Mouse (Mus musculus) frontal cortex, postnatal 36 days (tissue): ENCODE results near the gene Adap1.

Experiments used
- DNase-seq, 2 experiments: peaks; one replicate each; pipeline ENCODE4 v3.0.0; 2022; ENCODE audit warnings: low spot score in 2 of 2

Gene Adap1

DNA sequence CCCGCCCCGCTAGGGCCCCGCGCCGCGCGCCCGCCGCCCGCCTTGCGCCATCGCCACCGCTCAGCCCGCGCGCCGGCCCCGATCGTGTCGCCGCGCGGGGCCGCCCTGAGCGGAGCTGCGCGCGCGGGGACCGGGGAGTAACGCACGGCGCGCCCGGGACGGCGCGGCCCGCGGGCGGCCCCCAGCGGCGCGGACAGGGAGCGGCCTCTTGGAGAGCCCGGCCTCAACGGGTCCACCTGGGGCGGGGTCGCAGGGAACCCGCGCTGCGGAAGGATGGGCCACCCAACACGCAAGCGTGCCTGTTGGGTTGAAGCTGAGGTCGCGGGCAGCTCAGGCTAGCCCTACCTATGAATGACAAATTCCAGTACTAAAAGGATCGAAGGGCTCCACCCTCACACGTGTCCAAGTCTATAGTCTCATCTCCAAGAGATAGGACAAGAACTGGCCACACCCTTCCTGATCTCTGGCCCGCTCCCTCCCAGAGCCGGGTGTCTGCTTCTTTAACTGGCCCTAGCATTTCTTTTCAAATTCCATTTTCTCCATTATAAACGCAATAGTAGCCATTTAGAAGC, at the start of gene Adap1:
TSS of gene Adap1 (minus strand) at position 228 of the 572 bp plus-strand sequence.
- peak; percentile 62 to 72 for DNase-seq

DNA sequence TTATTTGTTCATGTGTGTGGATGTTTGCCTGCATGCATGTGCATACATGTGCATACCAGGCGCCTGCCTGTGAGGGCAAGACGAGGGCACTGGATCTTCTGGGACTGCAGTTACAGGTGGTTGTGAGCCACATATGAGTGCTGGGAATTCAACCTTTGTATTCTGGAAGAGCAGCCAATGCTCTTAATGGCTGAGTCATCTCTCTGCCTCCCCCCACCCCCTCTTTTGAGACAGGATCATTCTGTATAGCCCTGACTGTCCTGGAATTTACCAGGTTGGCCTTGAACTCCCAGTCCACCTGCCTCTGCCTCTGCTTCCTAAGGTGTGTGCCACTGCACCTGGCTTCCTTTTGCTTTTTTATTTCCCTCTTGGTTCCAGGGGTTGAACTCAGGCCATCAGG, 49.4 kb upstream of the Adap1 start:
- no peak for DNase-seq

DNA sequence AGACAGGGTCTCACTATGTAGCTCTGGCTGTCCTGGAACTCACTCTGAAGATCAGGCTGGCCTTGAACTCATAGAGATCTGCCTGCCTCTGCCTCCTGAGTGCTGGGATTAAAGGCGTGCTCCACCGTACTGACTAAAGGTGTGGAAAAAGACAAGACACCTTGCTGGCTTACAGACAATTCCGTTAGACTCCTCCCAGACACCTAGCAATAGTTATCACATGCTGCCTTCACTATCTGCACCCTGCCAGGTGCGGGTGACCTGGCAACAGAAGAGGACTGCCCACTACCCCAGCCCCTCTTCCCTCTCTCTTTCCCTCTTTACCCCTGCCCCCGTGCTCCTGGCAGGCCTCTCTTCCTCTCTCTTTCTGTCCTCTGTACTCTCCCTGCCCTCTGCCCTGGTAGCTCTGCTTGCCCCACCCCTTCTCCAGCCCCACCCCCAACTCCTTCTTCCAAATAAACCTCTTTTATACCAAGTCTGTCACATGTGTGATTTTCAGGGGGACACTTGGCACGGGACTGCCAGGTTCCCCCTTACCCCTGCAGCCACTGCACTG, 48.5 kb upstream of the Adap1 start:
- DNase-seq: no peak

DNA sequence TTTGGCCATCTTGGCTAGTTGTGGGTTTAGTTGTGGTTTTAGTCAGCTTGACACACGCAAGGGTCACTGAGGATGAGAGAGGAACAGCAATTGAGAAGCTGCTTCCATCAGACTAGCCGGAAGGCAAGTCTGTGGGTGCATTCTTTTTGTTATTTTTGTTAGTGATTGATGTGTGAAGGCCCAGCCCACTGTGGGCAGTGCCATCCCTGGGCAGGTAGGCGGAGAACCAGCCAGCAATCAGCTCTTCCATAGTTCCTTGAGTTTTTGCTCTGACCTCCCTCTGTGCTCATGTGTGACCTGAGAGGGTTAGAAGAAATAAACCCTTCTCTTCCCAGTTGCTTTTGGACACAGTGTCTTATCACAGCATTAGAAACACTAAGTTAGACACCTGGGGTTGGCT, 47.7 kb upstream of the Adap1 start:
- no peak for DNase-seq

DNA sequence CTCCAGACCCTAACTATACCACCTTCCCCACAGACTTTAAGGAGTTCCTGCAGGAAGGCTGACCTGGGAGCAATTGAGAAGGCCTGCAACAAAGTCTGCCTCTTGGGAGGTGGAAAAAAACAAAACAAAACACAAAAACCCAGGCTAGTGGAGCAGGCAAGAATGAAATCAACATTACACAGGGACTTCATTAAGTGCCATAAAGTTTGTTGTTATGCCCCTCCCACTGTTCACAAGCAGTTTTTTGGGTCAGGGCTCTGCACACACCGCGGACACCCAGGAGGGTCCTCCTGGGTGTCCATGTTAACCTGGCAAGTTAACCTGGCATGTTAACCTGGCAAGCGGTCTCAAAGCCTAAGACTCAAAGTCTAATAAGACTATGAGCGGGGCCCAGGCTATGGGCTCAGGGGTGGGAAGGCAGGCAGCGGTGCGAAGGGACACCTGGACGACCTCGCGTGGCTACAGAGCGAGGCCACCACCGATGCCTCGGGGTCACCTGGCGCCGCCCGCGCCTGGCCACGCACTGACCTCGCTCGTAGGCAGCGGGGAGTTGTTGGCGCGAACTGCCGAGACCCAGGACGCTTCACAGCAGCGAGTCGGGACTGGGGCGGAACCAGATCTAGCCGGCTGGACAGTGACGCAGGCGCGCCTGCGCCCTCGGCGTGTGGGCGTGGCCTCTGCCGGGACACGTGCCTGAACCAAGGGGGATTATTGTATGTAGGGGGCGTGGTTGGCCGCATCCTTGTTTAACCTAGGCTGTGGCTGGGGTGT, 46.4 kb upstream of the Adap1 start:
- DNase-seq: peak; percentile 79 to 83

DNA sequence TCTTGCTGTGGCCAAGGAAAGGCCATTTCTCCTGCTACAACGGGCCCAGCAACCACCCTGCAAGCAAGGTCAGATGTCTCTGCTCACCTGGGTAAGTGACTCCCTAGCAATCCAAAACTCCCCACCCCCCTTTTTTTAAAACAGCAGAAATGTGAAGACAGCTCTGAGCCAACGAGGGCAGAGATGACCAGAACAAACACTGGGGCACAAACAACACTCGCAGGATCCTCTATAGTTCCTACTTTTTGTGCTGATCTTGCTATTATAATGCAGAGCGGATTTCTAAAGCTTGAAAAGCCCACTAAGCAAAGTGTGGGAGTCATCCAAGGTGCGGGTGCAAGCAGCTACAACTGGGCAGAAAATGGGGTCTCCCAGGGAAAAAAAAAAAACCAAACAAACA, 45.7 kb upstream of the Adap1 start:
- DNase-seq: no peak

DNA sequence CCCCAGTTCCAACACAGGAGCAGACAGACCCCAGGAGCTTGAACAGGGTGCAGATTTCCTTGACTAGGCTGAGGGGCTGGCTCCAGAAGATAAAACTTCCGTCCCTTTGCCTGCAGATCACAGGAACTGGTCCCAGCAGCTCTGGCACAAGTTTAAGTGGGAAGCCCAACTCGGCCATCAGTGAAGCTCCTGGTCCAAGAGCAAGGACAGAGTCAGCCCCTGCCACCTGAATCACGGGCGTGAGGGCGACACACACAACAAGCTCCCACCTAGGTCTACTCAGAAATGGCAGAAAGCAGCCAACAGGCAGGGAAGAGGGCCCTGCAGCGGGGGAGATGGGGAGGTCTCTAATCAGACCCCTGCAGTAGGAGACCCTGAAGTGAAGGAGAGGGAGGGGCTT, 44.9 kb upstream of the Adap1 start:
- DNase-seq: no peak

DNA sequence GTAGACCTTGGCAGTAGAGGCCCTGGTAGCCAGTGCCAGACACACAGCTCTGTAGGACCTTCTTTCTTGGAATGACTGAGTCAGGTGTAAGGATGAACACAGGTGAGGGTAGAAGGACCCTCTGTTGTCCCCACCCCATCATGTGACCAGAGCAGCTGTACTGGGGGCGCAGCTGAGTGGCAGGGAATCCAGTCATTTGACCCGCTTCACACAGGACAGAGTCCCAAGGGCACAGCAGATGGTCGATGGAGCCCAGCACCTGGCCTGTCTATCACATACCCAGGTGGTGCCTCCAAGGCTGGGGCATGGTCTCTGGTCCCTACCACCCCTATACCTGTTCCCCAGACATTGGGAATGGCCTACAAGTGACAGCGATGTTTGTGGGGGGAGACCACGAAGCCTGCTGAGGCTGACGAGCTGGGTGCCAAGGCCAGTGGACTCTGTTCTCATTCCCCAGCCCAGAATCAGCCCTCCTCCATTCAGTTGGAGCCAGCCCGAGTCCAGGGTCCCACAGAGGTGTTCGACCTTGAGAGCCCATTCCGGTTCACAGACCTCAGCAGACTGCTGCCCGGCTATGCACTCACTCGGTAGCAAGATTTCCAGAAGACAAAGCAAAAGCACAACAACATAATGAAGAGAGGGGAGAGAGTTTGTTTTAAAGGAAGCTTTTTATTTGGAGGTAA, 43.4 kb upstream of the Adap1 start:
- DNase-seq: no peak

DNA sequence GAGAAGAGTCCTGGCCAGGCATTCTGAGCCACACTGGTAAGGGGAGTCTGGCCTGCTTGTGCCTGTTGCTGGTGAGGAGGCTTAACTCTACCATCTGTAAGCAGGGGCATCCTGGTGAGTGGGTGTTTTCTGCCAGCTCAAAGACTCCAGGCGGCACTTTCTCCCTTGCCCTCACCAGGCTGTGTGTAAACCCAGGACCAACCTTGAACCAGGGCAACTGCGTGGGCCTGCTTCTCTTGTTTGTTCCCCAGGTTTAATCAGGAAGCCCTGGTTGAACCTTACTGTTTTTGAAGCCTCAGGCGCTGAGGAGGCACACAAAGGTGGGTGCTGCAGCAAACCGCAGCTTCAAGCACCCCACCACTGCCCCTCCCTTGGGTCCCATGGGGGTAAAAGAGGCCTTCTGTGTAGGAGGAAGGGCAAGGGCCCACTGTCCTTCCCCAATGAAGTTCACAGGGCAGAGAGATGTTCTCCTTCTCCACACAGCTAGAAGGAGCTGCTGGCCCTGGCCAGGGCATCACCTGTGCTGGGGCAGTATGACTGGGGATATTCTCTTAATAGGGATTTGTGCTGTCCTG, 42.5 kb upstream of the Adap1 start:
- DNase-seq: no peak

DNA sequence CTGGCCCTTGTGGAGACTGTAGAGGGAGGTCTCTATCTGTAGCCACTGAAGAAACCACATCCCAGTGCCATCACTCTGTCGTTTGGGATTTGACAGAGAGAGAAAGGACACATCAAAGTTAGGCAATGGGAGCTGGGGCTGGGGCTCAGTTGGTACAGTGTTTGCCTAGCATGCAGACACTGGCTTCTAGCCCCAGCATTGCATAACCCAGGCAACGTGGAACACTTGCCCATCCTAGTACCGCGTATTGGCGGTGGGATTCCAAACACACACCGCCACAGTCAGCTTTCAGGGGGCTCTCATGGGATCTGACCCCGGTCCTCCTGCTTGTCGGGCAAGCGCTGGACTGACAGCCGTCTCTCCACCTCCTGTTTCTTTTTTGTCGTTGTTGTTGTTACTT, 41.1 kb upstream of the Adap1 start:
- DNase-seq: no peak

DNA sequence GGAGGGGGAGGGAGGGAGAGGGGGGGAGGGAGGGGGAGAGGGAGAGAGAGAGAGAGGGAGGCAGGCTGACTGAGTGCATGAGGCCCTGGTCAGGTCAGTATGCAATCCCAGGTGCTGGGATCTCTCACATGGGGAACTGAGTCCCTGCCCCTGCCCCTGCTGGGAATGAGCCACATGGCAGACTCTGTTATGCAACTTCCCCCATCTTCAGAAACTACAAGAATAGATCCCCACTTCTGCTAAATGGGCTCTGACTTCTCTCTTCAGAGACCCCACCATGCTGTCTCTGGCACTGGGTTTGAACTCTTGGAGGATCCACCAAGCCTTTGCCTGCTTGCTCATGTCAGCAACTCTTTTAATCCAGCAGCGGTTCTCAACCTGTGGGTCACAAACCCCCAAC, 40.4 kb upstream of the Adap1 start:
- no peak for DNase-seq

DNA sequence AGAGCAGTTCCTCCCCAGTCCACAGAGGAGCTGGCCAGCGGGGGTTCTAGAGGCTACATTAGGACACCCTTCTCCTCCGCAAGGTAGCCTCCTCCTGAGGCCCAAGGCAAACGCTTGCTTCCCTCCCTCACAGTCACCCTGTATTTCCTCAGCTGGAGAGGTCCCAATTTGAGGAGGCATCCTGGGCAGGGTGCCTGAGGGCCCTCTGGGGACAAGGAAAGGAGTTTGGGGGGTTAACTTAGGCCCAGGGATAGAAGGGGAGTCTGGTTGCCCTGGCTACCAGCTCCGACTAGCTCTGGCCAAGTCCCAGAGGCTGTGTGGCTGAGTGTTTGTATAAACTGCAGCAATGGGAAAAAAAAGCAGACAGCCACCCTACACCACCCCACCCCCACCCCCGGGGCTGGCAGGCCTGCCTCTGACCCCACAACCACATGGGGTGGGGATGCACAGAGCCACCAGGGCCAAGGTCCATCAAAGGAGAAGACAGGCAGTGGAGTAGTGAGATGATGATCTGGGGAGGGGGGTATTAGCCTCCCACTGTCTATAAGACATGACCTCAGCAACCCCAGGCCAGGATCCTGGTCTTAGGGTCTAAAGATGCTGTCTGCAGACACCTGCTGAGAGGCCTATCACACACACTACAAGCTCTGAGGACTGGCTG, 39.6 kb upstream of the Adap1 start:
- no peak for DNase-seq

DNA sequence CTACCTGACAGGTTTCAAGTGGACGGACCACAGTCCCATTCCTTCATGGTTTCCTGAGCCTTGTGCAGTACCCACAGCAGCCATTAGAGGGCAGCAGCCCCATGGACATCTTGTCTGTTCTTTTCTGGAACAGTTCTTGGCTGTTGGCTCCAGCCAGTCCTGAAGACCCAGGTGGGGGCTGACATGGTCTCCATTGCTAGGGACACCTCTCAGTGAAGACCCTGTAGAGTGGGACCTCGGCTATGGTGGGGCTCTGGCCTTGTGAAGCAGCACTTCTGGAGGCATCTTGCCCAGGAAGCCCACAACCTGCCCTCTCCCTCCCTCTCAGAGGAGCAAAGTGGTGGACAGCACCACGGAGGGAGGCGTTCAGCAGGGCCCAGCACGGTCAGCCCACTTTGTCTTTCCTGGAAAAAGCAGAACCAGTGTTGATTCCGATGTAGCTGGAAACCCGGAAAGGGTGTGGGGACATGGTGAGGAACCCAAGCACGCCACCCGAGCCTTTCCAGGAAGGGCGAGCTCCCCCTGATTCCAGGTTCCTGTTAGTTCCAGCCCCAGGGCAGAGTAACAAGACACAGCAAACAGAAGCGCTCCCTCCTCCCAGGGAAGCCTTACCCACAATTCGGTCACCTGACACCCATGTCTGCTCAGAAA, 39.0 kb upstream of the Adap1 start:
- peak; percentile 90 to 95 for DNase-seq

DNA sequence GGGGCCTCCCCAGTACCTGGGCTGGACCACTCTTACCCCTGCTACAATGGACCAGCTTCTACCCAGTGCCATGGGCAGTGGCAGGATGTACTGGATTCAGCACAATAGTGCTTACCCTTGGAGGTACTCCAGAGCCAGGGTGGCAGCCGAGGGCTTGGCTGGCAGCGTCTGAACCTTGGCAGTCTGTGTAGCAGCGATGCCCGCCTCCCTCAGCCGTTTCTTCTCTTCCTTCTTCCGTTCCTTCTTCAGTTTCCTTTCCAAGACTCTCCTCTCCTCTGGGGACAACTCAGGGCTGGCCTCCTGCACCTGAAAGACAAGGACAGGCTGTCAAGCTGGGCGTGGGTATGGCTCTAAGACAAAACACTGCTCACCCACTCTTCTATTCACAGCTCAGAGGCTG, 38.4 kb upstream of the Adap1 start:
- DNase-seq: no peak

DNA sequence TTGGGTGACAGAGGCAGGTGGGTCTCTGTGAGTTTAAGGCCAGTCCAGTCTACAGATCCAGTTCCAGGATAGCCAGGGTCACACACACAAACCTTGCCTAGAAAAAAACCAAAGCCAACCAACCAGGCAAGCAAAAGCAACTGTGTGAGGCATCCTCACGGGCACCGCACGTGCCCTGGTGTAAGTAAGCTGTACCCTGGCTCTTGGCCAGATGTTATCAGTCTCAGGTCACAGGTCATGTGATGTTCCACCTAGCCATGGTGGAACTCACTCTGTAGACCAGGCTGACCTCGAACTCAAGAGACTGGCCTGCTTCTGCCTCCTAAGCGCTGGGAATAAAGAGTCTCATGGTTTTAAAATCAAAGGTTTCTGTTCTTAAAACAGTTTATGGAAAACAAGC, 33.8 kb upstream of the Adap1 start:
- no peak for DNase-seq

DNA sequence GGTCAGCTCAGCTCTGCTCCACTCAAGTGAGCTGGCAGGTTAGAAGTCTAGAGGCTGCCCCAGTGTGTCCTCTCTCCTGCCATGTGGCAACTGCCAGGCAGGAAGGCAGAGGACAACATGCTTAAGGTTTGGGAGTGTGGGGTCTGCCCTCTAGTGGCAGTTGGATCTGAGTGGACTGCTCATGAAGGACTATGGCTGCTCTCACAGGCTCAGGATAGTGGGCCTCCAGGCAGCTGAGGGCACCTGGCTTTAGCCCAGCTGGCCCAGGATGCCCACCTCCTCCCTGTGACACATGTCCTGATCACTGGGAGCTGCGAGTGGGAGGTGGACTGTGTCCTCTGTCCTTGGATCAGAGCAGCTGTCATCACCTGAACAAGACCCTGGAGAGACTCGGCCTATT, 33.2 kb upstream of the Adap1 start:
- no peak for DNase-seq

DNA sequence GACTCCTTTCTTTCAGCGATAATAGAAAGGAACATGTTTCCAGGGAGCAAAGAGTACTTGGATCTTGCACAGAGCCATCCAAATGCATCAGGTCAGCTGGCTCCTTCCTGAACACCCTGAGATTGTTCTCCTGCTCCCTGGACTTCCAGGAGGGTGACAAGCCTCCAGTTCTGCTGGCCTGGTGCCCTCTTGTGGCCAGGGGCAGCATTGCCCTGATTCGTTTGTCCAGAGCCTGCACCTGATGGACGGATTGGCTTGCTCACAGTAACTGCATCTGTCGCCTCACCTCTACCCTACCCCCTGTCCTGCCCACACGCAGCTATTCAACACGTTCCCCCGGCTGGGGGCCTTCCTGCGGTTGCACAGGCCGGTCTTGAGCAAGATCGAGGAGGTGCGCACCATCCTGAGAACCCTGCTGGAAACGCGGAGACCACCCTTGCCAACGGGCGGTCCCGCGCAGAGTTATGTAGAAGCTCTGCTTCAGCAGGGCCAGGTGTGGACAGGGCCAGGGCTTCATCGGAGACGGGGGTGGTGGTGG, 29.9 kb upstream of the Adap1 start:
- peak; percentile 79 to 83 for DNase-seq

DNA sequence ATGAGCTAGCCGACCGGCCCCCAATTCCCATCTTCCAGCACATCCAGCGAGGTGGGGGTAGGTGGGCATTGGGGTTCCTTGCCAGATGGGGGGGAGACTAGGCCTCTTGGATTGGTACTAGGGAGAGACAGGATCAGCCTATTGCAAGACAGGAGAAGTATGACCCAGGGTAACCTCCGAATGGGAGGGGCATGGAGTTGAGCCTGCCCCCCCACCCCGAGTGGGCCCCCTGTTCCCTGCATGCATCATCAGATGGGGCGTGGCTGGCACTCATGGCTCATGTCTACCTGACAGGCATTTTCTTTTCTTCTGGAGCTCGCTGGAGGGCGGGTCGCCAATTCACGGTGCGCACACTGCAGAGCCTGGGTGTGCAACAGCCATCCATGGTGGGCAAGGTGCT, 28.5 kb upstream of the Adap1 start:
- DNase-seq: no peak

DNA sequence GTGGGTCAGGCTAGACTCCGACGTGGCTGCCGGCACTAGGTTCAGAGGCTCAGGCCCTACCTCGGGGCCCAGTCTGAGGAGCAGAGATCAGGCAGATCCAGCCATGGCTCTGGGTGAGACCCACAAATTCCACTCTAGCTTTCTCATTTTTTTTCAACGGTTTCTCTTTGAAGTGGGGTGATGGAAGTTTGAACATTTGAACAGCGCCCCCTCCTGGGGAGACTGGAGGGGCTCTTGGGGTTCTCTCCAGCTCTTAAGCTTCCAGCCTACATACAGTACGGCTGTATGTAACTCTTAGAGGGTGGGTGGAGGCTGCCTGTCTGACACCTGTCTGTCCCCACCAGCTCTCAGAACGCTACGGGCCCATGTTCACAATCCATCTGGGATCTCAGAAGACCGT, 28.1 kb upstream of the Adap1 start:
- no peak for DNase-seq

DNA sequence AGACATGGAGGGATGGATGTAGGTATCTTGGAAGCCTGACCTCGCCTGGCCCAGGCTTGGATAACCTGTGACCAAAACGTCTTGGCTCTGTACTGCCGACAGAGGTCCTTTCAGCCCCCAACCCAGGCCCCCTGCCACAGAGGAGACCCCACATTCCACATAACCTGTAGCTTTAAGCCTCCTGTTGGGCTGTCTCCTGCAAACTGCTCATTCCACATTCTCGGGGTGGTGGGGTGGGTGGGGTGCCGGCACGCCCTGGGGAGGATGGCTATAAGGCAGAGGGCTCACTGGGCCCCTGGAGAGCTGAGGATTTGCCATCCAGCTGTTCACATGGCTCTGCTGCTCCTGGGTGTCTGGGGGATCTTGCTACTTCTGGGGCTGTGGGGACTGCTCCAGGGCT, 26.9 kb upstream of the Adap1 start, which contains the start of gene Cyp2w1:
TSS of gene Cyp2w1 (plus strand) at position 301 of the 400 bp plus-strand sequence.
- no peak for DNase-seq

DNA sequence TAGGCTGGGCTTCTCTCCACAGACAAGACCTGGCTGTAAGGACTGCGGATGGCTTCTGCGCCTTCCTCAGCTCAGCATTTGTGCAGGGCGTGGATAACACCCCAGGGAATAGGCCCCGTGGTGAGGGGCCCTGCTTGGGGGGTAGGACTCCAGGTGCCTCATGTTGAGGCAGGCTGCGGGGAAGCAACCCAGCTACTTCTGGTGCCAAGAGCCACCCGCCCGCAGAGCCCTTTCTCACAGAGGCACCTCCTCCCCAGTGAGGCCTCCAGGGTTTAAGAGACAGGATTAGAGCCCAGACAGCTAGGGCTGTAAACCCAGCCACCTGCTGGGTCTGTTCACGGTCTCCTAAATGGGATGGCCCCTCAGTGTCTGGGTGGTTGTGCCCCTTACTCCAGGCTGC, 26.2 kb upstream of the Adap1 start:
- DNase-seq: no peak
